10 mouse cellular contexts compared by ENCODE assay signal in genomic region chr1:156241713-156242348, GRCm38 (mm10). TPM values are rescaled to one million over a fixed set of nuclear protein-coding genes. Genes with fewer than 3 reads are reported as not detected.
DNase-seq lines count a peak whose midpoint lies in the region; ATAC-seq and TF ChIP-seq lines count a peak whose summit lies in the region.
"Had no signal": no experiment of that assay in that cellular context is flagged by ENCODE, and none has a peak within 500 bp of the region (broad histone marks: within the 10 kb centered on the region; RNA-seq: fewer than 3 reads in every experiment).

No protein-coding gene starts in this region.

- H3K9ac ChIP-seq in forebrain, embryonic 13.5 days, result no peak overlapping the region
- H3K9ac ChIP-seq in forebrain, postnatal 0 days, result no peak overlapping the region
- H3K9ac ChIP-seq: limb, embryonic 13.5 days had no signal

- no peak overlapping the region for H3K27ac ChIP-seq in forebrain, embryonic 10.5 days
- H3K27ac ChIP-seq in forebrain, embryonic 13.5 days, result no peak overlapping the region
- H3K27ac ChIP-seq in forebrain, postnatal 0 days (ENCODE audit: low read depth, low read length), result no peak overlapping the region
- H3K27ac ChIP-seq: limb, embryonic 13.5 days had no signal

- no peak overlapping the region for H3K4me2 ChIP-seq in forebrain, embryonic 13.5 days
- H3K4me2 ChIP-seq in forebrain, postnatal 0 days (ENCODE audit: low read depth), result no peak overlapping the region
- H3K4me2 ChIP-seq: limb, embryonic 13.5 days had no signal

- ATAC-seq in forebrain, embryonic 13.5 days, result no peak
- peak; percentile 78 for ATAC-seq in forebrain, postnatal 0 days

- H3K27me3 ChIP-seq in forebrain, embryonic 10.5 days (ENCODE audit: poor library complexity, severe bottlenecking), result no peaks in the 10 kb centered on the region
- no peaks in the 10 kb centered on the region for H3K27me3 ChIP-seq in forebrain, embryonic 13.5 days
- H3K27me3 ChIP-seq in forebrain, postnatal 0 days (ENCODE audit: insufficient read depth, low read length), result no peaks in the 10 kb centered on the region

- peak; percentile 94 for TF ChIP-seq CTCF in brain, embryonic 14.5 days (IDR thresholded peaks at IDR 0.05; ENCODE audit: borderline replicate concordance, extremely low read depth, insufficient read depth, insufficient read length)
- peak; percentile 90 for TF ChIP-seq CTCF in forebrain, postnatal 0 days (IDR thresholded peaks at IDR 0.05; ENCODE audit: low read depth)

- no peaks in the 10 kb centered on the region for H3K4me1 ChIP-seq in forebrain, embryonic 10.5 days
- H3K4me1 ChIP-seq in forebrain, embryonic 13.5 days, result no peaks in the 10 kb centered on the region
- H3K4me1 ChIP-seq in forebrain, postnatal 0 days (ENCODE audit: insufficient read depth), result no peaks in the 10 kb centered on the region
- H3K4me1 ChIP-seq: limb, embryonic 13.5 days had no signal

- DNase-seq in forebrain, embryonic 10.5 days (ENCODE audit: extremely low spot score, low spot score), result peak; percentile 58
- peak; percentile 79 for DNase-seq in CD4-positive, CD25-positive, alpha-beta regulatory T cell, adult 2 months (ENCODE audit: low read depth, low spot score)
- peak; percentile 87 for DNase-seq in brain, embryonic 14.5 days (ENCODE audit: low read depth)
- DNase-seq in forebrain, postnatal 0 days, result peak; percentile 82
- peak; percentile 27 to 29 for DNase-seq in layer of hippocampus, postnatal 36 days
- peak; percentile 75 for DNase-seq in mesoderm, embryonic 11.5 days (ENCODE audit: low read depth, low spot score)
- DNase-seq in right cerebral cortex, postnatal 36 days (ENCODE audit: low spot score in 2 of 2), result peak; percentile 6 to 9

- 8% methylated on average over 14 of the region's 14 CpGs for WGBS in forebrain, embryonic 10.5 days
- WGBS in forebrain, embryonic 13.5 days, result 8% methylated on average over 14 of the region's 14 CpGs
- WGBS in forebrain, postnatal 0 days, result 8% methylated on average over 14 of the region's 14 CpGs

- H3K4me3 ChIP-seq in forebrain, embryonic 10.5 days, result no peak overlapping the region
- H3K4me3 ChIP-seq in forebrain, embryonic 13.5 days, result no peak overlapping the region
- H3K4me3 ChIP-seq in forebrain, postnatal 0 days (ENCODE audit: low read depth, low read length), result no peak overlapping the region
- H3K4me3 ChIP-seq: limb, embryonic 13.5 days had no signal

- no peaks in the 10 kb centered on the region for H3K9me3 ChIP-seq in forebrain, embryonic 10.5 days
- H3K9me3 ChIP-seq in forebrain, embryonic 13.5 days (replicated peaks), result no peaks in the 10 kb centered on the region
- no peaks in the 10 kb centered on the region for H3K9me3 ChIP-seq in forebrain, postnatal 0 days (ENCODE audit: low read length)
- H3K9me3 ChIP-seq: limb, embryonic 13.5 days had no signal

- TF ChIP-seq POLR2A in brain, embryonic 14.5 days (IDR thresholded peaks at IDR 0.05; ENCODE audit: borderline replicate concordance, extremely low read depth, insufficient read depth, insufficient read length, poor library complexity, severe bottlenecking), result no peak

- no peaks in the 10 kb centered on the region for H3K36me3 ChIP-seq in forebrain, embryonic 10.5 days (replicated peaks)
- no peaks in the 10 kb centered on the region for H3K36me3 ChIP-seq in forebrain, embryonic 13.5 days (ENCODE audit: poor library complexity, severe bottlenecking)
- H3K36me3 ChIP-seq in forebrain, postnatal 0 days (ENCODE audit: insufficient read depth), result no peaks in the 10 kb centered on the region
- H3K36me3 ChIP-seq: limb, embryonic 13.5 days had no signal

RNA-seq across cellular contexts. Expression of gene Fam163a, which starts 37.0 kb away (rescaled TPM):
- 2.6 and 3.0 TPM in 2 replicates for polyA plus RNA-seq in forebrain, embryonic 10.5 days (2016; fragmentation: Nextera tagmentation; extraction: Ambion mirVana)
- 2.1 and 2.2 TPM in 2 replicates for polyA plus RNA-seq in forebrain, embryonic 13.5 days (2015; fragmentation: Nextera tagmentation; extraction: Ambion mirVana)
- 1.7 and 4.0 TPM in 2 replicates for polyA plus RNA-seq in brain, embryonic 14.5 days (2012; rRNA removed)
- 3.8 and 5.2 TPM in 2 replicates for total RNA-seq in forebrain, postnatal 0 days (2014; rRNA removed)
- polyA plus RNA-seq in forebrain, postnatal 0 days (2015; fragmentation: Nextera tagmentation; extraction: Ambion mirVana), result 4.8 and 6.9 TPM in 2 replicates
- 10 to 100 TPM; 15.5 to 17.3 TPM for total RNA-seq in layer of hippocampus, postnatal 36 days (2021)
- polyA plus RNA-seq: C2C12 had no signal

Comparison
In these comparisons a context has a peak if more than half of its experiments do, and no peak if none do; other contexts are left out.
1. DNase-seq: peak in every context shown above with its lines; median percentile 87 in brain, embryonic 14.5 days; 82 in forebrain, postnatal 0 days; 79 in CD4-positive, CD25-positive, alpha-beta regulatory T cell, adult 2 months; 75 in mesoderm, embryonic 11.5 days; 58 in forebrain, embryonic 10.5 days; 28 in layer of hippocampus, postnatal 36 days; 8 in right cerebral cortex, postnatal 36 days.